Mouse (Mus musculus) lung, adult 2 months (tissue): Measurements from ENCODE around the gene Barx1.
A peak's percentile ranks its signal among the peaks of the same experiment; 100 is the strongest.

Source experiments
- CTCF ChIP-seq: fragments of 200-500 bp; IDR thresholded peaks from 2 replicates; pipeline ENCODE4 v1.5.1; 2011; ENCODE audit warnings: mild to moderate bottlenecking, low read length, control low read depth; ENCODE audit not compliant: insufficient read depth
- POLR2A ChIP-seq: fragments of 200-500 bp; IDR thresholded peaks from 2 replicates; pipeline ENCODE4 v1.6.1; 2011; ENCODE audit warnings: low read depth, mild to moderate bottlenecking, control low read depth, low read length, borderline replicate concordance; ENCODE audit errors: extremely low read depth

- peak; percentile 66 for TF ChIP-seq CTCF
- no peak for TF ChIP-seq POLR2A
These were observed 23.2 kb upstream of the Barx1 start for GRCm38 (mm10) chr13:48639570-48639969.
